Mouse (Mus musculus): ENCODE measurements around the gene St5.

DNA sequence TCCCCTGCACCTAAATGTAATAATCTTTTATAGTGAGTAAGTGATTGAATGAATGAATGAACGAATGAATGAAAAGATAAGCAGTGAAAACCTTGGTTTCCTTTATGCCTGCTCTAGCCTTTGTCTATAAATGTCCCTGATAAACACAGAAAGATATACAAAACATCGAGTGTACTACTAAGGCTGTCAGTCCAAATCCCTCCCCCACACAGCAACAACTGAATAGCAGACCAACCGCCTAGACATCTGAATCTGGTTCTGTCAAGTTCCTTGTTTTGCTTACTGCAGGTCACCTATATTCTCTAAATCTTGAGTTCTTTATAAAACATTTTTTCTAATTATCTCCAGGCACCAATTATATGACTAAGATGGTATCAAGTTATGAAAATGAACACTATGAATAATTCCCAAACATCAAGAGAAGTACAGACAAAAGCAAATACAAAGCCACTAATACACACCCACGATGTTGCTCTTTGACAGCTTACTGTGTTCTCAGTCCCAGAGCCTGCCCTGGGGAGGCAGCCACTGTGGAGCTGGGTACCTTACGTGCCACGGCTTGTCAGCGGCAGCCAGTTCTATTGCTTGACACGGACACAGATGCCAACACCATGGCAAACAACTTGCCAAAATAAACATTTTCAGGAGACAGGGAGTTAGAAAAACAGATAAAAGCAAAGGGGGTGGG, 141.8 kb downstream of the St5 start:
- TF ChIP-seq POLR2A (IDR thresholded peaks at IDR 0.05; ENCODE audit: borderline replicate concordance, insufficient read depth, low read length) (no peak), CTCF (IDR thresholded peaks at IDR 0.05; ENCODE audit: borderline replicate concordance, insufficient read depth, low read depth, low read length) (no peak)

Measured in cerebellum, adult 2 months (tissue).